Mouse (Mus musculus) CH12.LX (cell line): ENCODE measurements around the gene Dpf3. TPM values are rescaled to one million over a fixed set of nuclear protein-coding genes. Genes with fewer than 3 reads are reported as not detected.

Source experiments
- DNase-seq: peaks from one replicate; pipeline ENCODE4 v3.0.0-alpha.2; 2013; ENCODE audit errors: extremely low read depth
- H3K27ac ChIP-seq: 2 replicates; pipeline ENCODE4 v1.5.1; 2012; ENCODE audit warnings: low read depth, mild to moderate bottlenecking, control low read depth, moderate library complexity; ENCODE audit not compliant: insufficient read depth
- H3K27me3 ChIP-seq: replicated peaks from 2 replicates; pipeline ENCODE3; 2012; ENCODE audit warnings: inconsistent platforms
- H3K36me3 ChIP-seq, 2 experiments: replicated peaks in 1 of 2; 2 replicates each; pipeline versions ENCODE3 to v1.6.1; 2012; ENCODE audit warnings: inconsistent platforms in 1 of 2, low read length in 1 of 2, mild to moderate bottlenecking in 1 of 2, mixed read lengths in 1 of 2, moderate library complexity in 1 of 2; ENCODE audit not compliant: control insufficient read depth in 1 of 2, insufficient read depth in 1 of 2
- H3K4me1 ChIP-seq, 2 experiments: 2 replicates each; pipeline ENCODE4 v1.6.1; 2012; ENCODE audit warnings: inconsistent platforms in 1 of 2, moderate library complexity in 1 of 2; ENCODE audit not compliant: insufficient read depth in 2 of 2, control insufficient read depth in 1 of 2
- H3K4me2 ChIP-seq: 2 replicates; pipeline ENCODE4 v1.6.1; 2012; ENCODE audit warnings: low read depth, mild to moderate bottlenecking, control low read depth; ENCODE audit not compliant: poor library complexity, insufficient read depth, severe bottlenecking
- H3K4me3 ChIP-seq, 3 experiments: fragments of 150-350 bp in 1 of 3; sonication (generic) in 1 of 3; replicated peaks in 1 of 3; 2 replicates each; pipeline versions ENCODE3 to v1.5.1; 2011 to 2012; ENCODE audit warnings: low read depth in 2 of 3, low read length in 2 of 3, mild to moderate bottlenecking in 2 of 3, moderate library complexity in 2 of 3, control low read depth in 1 of 3, improper control_type of control experiment in 1 of 3, inconsistent platforms in 1 of 3, mixed read lengths in 1 of 3; ENCODE audit not compliant: poor library complexity in 1 of 3
- H3K79me2 ChIP-seq: replicated peaks from 2 replicates; pipeline ENCODE4 v1.6.1; 2012; ENCODE audit warnings: mild to moderate bottlenecking, moderate library complexity; ENCODE audit not compliant: control insufficient read depth, poor library complexity, insufficient read depth, severe bottlenecking; ENCODE audit errors: extremely low read depth
- H3K9ac ChIP-seq: 2 replicates; pipeline ENCODE4 v1.6.1; 2012; ENCODE audit warnings: low read depth, mild to moderate bottlenecking, control low read depth, moderate library complexity; ENCODE audit not compliant: insufficient read depth
- H3K9me3 ChIP-seq: replicated peaks from 2 replicates; pipeline ENCODE3; 2012; ENCODE audit warnings: low read length, inconsistent platforms, mixed read lengths
- CHD1 ChIP-seq: IDR thresholded peaks from 2 replicates; pipeline ENCODE4 v1.6.1; 2012; ENCODE audit warnings: low read depth, low read length, improper control_type of control experiment, inconsistent platforms
- CTCF ChIP-seq, 2 experiments: IDR thresholded peaks in 1 of 2; conservative IDR thresholded peaks in 1 of 2; 2 replicates each; pipeline ENCODE4 v1.5.1; 2011 to 2012; ENCODE audit warnings: low read depth in 2 of 2, low read length in 2 of 2, improper control_type of control experiment in 1 of 2, inconsistent platforms in 1 of 2, mild to moderate bottlenecking in 1 of 2, moderate library complexity in 1 of 2
- EP300 ChIP-seq: IDR thresholded peaks from 2 replicates; pipeline ENCODE4 v1.6.1; 2011; ENCODE audit warnings: low read length, improper control_type of control experiment
- ETS1 ChIP-seq: conservative IDR thresholded peaks from 2 replicates; pipeline ENCODE4 v1.6.1; 2012; ENCODE audit warnings: low read depth, mild to moderate bottlenecking, inconsistent platforms, low read length, improper control_type of control experiment, moderate library complexity
- HCFC1 ChIP-seq: IDR thresholded peaks from 2 replicates; pipeline ENCODE4 v1.6.1; 2012; ENCODE audit warnings: low read depth, mild to moderate bottlenecking, inconsistent platforms, low read length, improper control_type of control experiment
- IRF4 ChIP-seq: IDR thresholded peaks from 2 replicates; pipeline ENCODE4 v1.6.1; 2014; ENCODE audit warnings: low read depth, mild to moderate bottlenecking, inconsistent platforms, low read length, improper control_type of control experiment
- JUN ChIP-seq: IDR thresholded peaks from 2 replicates; pipeline ENCODE4 v1.6.1; 2011; ENCODE audit warnings: low read depth, mild to moderate bottlenecking, low read length, improper control_type of control experiment, moderate library complexity; ENCODE audit not compliant: insufficient read depth
- JUND ChIP-seq: conservative IDR thresholded peaks from 2 replicates; pipeline ENCODE4 v1.6.1; 2011; ENCODE audit warnings: low read depth, low read length, improper control_type of control experiment
- MAX ChIP-seq: IDR thresholded peaks from 2 replicates; pipeline ENCODE4 v1.6.1; 2011; ENCODE audit warnings: low read length, improper control_type of control experiment
- MAZ ChIP-seq: IDR thresholded peaks from 2 replicates; pipeline ENCODE4 v1.6.1; 2012; ENCODE audit warnings: low read depth, mild to moderate bottlenecking, inconsistent platforms, low read length, improper control_type of control experiment, moderate library complexity
- MEF2A ChIP-seq: IDR thresholded peaks from 2 replicates; pipeline ENCODE4 v1.6.1; 2014; ENCODE audit warnings: low read depth, mild to moderate bottlenecking, inconsistent platforms, low read length, improper control_type of control experiment, borderline replicate concordance
- MXI1 ChIP-seq: IDR thresholded peaks from 2 replicates; pipeline ENCODE4 v1.6.1; 2011; ENCODE audit warnings: mild to moderate bottlenecking, low read depth, low read length, improper control_type of control experiment
- NELFE ChIP-seq: IDR thresholded peaks from 2 replicates; pipeline ENCODE4 v1.6.1; 2011; ENCODE audit warnings: low read depth, low read length, improper control_type of control experiment
- NRF1 ChIP-seq: IDR thresholded peaks from 2 replicates; pipeline ENCODE4 v1.6.1; 2014; ENCODE audit warnings: low read depth, mild to moderate bottlenecking, inconsistent platforms, low read length, improper control_type of control experiment, moderate library complexity
- POLR2A ChIP-seq: IDR thresholded peaks from 2 replicates; pipeline ENCODE4 v1.6.1; 2011; ENCODE audit warnings: low read depth, mild to moderate bottlenecking, improper control_type of control experiment, low read length
- RAD21 ChIP-seq: IDR thresholded peaks from 2 replicates; pipeline ENCODE4 v1.6.1; 2011; ENCODE audit warnings: low read depth, mild to moderate bottlenecking, low read length, improper control_type of control experiment, moderate library complexity
- RCOR1 ChIP-seq: conservative IDR thresholded peaks from 2 replicates; pipeline ENCODE4 v1.6.1; 2012; ENCODE audit warnings: low read depth, mild to moderate bottlenecking, inconsistent platforms, low read length, improper control_type of control experiment
- SIN3A ChIP-seq: IDR thresholded peaks from 2 replicates; pipeline ENCODE4 v1.6.1; 2012; ENCODE audit warnings: low read length, improper control_type of control experiment, inconsistent platforms
- TBP ChIP-seq: conservative IDR thresholded peaks from 2 replicates; pipeline ENCODE4 v1.6.1; 2011; ENCODE audit warnings: low read depth, low read length, improper control_type of control experiment
- UBTF ChIP-seq: IDR thresholded peaks from 2 replicates; pipeline ENCODE4 v1.6.1; 2012; ENCODE audit warnings: low read depth, mild to moderate bottlenecking, inconsistent platforms, low read length, improper control_type of control experiment, moderate library complexity
- USF1 ChIP-seq: IDR thresholded peaks from 2 replicates; pipeline ENCODE4 v1.6.1; 2014; ENCODE audit warnings: low read depth, mild to moderate bottlenecking, inconsistent platforms, low read length, improper control_type of control experiment
- USF2 ChIP-seq: conservative IDR thresholded peaks from 2 replicates; pipeline ENCODE4 v1.6.1; 2011; ENCODE audit warnings: low read depth, low read length, improper control_type of control experiment
- ZC3H11A ChIP-seq: IDR thresholded peaks from 2 replicates; pipeline ENCODE4 v1.6.1; 2012; ENCODE audit warnings: low read depth, mild to moderate bottlenecking, inconsistent platforms, low read length, improper control_type of control experiment
- ZMIZ1 ChIP-seq: IDR thresholded peaks from 2 replicates; pipeline ENCODE4 v1.6.1; 2012; ENCODE audit warnings: low read depth, mild to moderate bottlenecking, inconsistent platforms, low read length, improper control_type of control experiment
- ZNF384 ChIP-seq: IDR thresholded peaks from 2 replicates; pipeline ENCODE4 v1.6.1; 2012; ENCODE audit warnings: low read depth, low read length, improper control_type of control experiment, inconsistent platforms
- dilution Hi-C: fragments of 300-500 bp; cut with MboI; formaldehyde crosslinking; loops from 2 replicates; pipeline ENCODE4 v1.14.3; 2020; ENCODE audit warnings: low sequenced_read_pairs; ENCODE audit not compliant: extremely low pct_unique_long_range_greater_than_20kb, extremely low pct_ligation_motif_present
- in situ Hi-C: fragments of 300-500 bp; cut with MboI; formaldehyde crosslinking; loops from 3 replicates; pipeline ENCODE4 v1.14.3; 2019; ENCODE audit warnings: low sequenced_read_pairs, low pct_ligation_motif_present, low pct_unique_long_range_greater_than_20kb, mixed read lengths
- polyA plus RNA-seq: library from polyadenylated mRNA; unstranded; fragments of >175 nt; gene quantifications from 2 replicates; pipeline ENCODE4 v1.2.1, GENCODE M21; 2012; ENCODE audit warnings: low read depth; ENCODE audit not compliant: insufficient read length
- total RNA-seq, 2 experiments: library from RNA; depleted of rRNA; stranded (reverse); fragments of 300-350 nt in 1 of 2; fragments of >200 nt in 1 of 2; gene quantifications; 2 replicates each; pipeline ENCODE4 v1.2.3; 2012 to 2014

The Dpf3 gene
- total and polyA plus RNA-seq, 3 experiments: 0.42 to 1.2 (median 1.2) TPM

DNA sequence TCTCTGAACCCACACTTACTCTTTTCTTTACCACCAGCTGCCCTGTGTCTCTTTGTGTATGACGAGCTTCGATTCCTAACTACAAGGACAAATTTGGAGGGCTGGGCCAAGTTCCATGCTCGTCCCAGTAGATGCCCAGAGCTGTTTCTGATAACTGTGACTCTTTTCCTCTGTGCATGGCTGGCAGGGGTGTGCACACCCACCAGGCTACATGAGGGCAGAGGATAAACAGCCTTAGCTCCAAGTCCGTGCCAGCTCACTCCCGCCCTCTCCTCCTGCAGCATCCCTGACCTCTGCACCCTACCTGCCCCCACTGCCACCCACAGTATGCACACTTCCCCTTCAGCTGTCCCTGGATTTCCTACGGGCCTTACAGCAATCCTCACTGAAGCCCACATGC is 41.9 kb downstream of the Dpf3 start:
- dilution Hi-C loops: no loop called here
- H3K27me3 ChIP-seq: no peaks in the 10 kb centered on the region
- H3K79me2 ChIP-seq: no peaks in the 10 kb centered on the region
- no peaks in the 10 kb centered on the region for H3K9me3 ChIP-seq
- in situ Hi-C loops: no loop called here
- H3K27ac ChIP-seq: no peak overlapping the region
- H3K4me1 ChIP-seq: peaks cover 0 to 8% of the 10 kb centered on the region in 2 experiments; a peak in 2 of 4 replicates
- no peak overlapping the region for H3K4me3 ChIP-seq
- H3K36me3 ChIP-seq: no peaks in the 10 kb centered on the region
- DNase-seq: no peak
- H3K4me2 ChIP-seq: no peak overlapping the region
- TF ChIP-seq JUND (no peak), SIN3A (no peak), EP300 (no peak), USF1 (no peak), RCOR1 (no peak), MXI1 (no peak), POLR2A (no peak), NELFE (no peak), HCFC1 (no peak), CTCF (conservative IDR thresholded peaks at IDR 0.05 in 1 of 2, IDR thresholded peaks at IDR 0.05 in 1 of 2; ENCODE audit: low read depth in 2 of 2, low read length in 2 of 2) (no peak), CHD1 (no peak), UBTF (no peak)
- H3K9ac ChIP-seq: no peak overlapping the region

GRCm38 (mm10) chr12:83444448-83444847 is 43.1 kb downstream of the Dpf3 start:
- Histone ChIP-seq H3K4me1 (peaks cover 0 to 13% of the 10 kb centered on the region in 2 experiments; a peak in 2 of 4 replicates), H3K27me3 (no peaks in the 10 kb centered on the region), H3K4me2 (no peak overlapping the region), H3K9me3 (no peaks in the 10 kb centered on the region), H3K27ac (no peak overlapping the region), H3K79me2 (no peaks in the 10 kb centered on the region), H3K9ac (no peak overlapping the region), H3K4me3 (no peak overlapping the region), H3K36me3 (no peaks in the 10 kb centered on the region)
- dilution Hi-C loops: no loop called here
- no peak for DNase-seq
- TF ChIP-seq ZNF384 (no peak), UBTF (no peak), SIN3A (no peak), ZC3H11A (no peak), MAX (no peak), HCFC1 (no peak), MXI1 (no peak), JUN (no peak), MAZ (no peak), IRF4 (no peak), USF2 (no peak), NRF1 (no peak), RAD21 (no peak), MEF2A (no peak), ZMIZ1 (no peak), ETS1 (no peak), NELFE (no peak), TBP (no peak)
- in situ Hi-C loops: no loop called here
